Mouse (Mus musculus): ENCODE results near the gene Pabpc1l. TPM values are rescaled to one million over a fixed set of nuclear protein-coding genes. Genes with fewer than 3 reads are reported as not detected.

Gene Pabpc1l
- total and polyA plus RNA-seq, 3 experiments: 0.32 to 0.90 (median 0.63) TPM

GRCm38 (mm10) chr2:164072109-164072508 lies 46.9 kb downstream of the Pabpc1l start:
- peaks cover 4% of the 10 kb centered on the region for H3K4me1 ChIP-seq (ENCODE audit: control insufficient read depth, insufficient read depth, low read length)
- no peak overlapping the region for H3K27ac ChIP-seq
- peaks cover 9% of the 10 kb centered on the region for H3K79me2 ChIP-seq (replicated peaks; ENCODE audit: control insufficient read depth, insufficient read depth, low read length)
- 98% methylated on average over 2 of the region's 2 CpGs for WGBS
- H3K4me3 ChIP-seq: no peak overlapping the region
- no peaks in the 10 kb centered on the region for H3K27me3 ChIP-seq (ENCODE audit: control insufficient read depth, insufficient read depth, low read length)
- intact Hi-C loops (cut with DNase I): loop anchor here (5.0 kb wide), 1 partner anchor 80 kb away; the partner anchor contains the start of gene Ywhab
- no peak overlapping the region for H3K9ac ChIP-seq (ENCODE audit: low read depth, low read length)
- no peak for DNase-seq
- peaks cover 5% of the 10 kb centered on the region; the same call in 1 of the 2 replicates for H3K36me3 ChIP-seq (ENCODE audit: control insufficient read depth, insufficient read depth, low read length)
- no peak for TF ChIP-seq EP300 (IDR thresholded peaks at IDR 0.05; ENCODE audit: insufficient read depth, low read depth, low read length)
- TF ChIP-seq POLR2A (IDR thresholded peaks at IDR 0.05; ENCODE audit: insufficient read depth, low read depth, low read length): no peak
- TF ChIP-seq CTCF (IDR thresholded peaks at IDR 0.05): no peak

- H3K27ac ChIP-seq: no peak overlapping the region
- intact Hi-C loops (cut with DNase I): loop anchor here (5.0 kb wide), 1 partner anchor 81 kb away; the partner anchor contains the start of gene Ywhab
Observed at GRCm38 (mm10) chr2:164073120-164073519, 47.9 kb downstream of the Pabpc1l start.

GRCm38 (mm10) chr2:164073918-164074578 lies 48.8 kb downstream of the Pabpc1l start:
- peak; percentile 98 to 99 for DNase-seq
- H3K36me3 ChIP-seq (ENCODE audit: control insufficient read depth, insufficient read depth, low read length): peaks cover under 1% of the 10 kb centered on the region; the same call in 1 of the 2 replicates
- 1% methylated on average over 48 of the region's 48 CpGs for WGBS
- H3K27me3 ChIP-seq (ENCODE audit: control insufficient read depth, insufficient read depth, low read length): no peaks in the 10 kb centered on the region
- H3K9ac ChIP-seq (ENCODE audit: low read depth, low read length): peak overlapping the region; percentile 91
- peak overlapping the region; percentile 88 for H3K27ac ChIP-seq
- peak; percentile 94; the same call in 1 of the 2 replicates for TF ChIP-seq CTCF (IDR thresholded peaks at IDR 0.05)
- TF ChIP-seq EP300 (IDR thresholded peaks at IDR 0.05; ENCODE audit: insufficient read depth, low read depth, low read length): peak; percentile 40
- peak; percentile 95 for TF ChIP-seq POLR2A (IDR thresholded peaks at IDR 0.05; ENCODE audit: insufficient read depth, low read depth, low read length)
- H3K79me2 ChIP-seq (replicated peaks; ENCODE audit: control insufficient read depth, insufficient read depth, low read length): peaks cover 8% of the 10 kb centered on the region
- intact Hi-C loops (cut with DNase I): loop anchor here (5.0 kb wide), 1 partner anchor 82 kb away; the partner anchor contains the start of gene Ywhab
- H3K4me1 ChIP-seq (ENCODE audit: control insufficient read depth, insufficient read depth, low read length): peaks cover 3% of the 10 kb centered on the region
- H3K4me3 ChIP-seq: peak overlapping the region; percentile 61

More at GRCm38 (mm10) chr2:164073120-164073519, 47.9 kb downstream of the Pabpc1l start:
- H3K4me1 ChIP-seq (ENCODE audit: control insufficient read depth, insufficient read depth, low read length): peaks cover 4% of the 10 kb centered on the region
- H3K4me3 ChIP-seq: no peak overlapping the region
- no peak for DNase-seq
- H3K27me3 ChIP-seq (ENCODE audit: control insufficient read depth, insufficient read depth, low read length): no peaks in the 10 kb centered on the region
- H3K79me2 ChIP-seq (replicated peaks; ENCODE audit: control insufficient read depth, insufficient read depth, low read length): peaks cover 8% of the 10 kb centered on the region
- peaks cover 5% of the 10 kb centered on the region; the same call in 1 of the 2 replicates for H3K36me3 ChIP-seq (ENCODE audit: control insufficient read depth, insufficient read depth, low read length)
- no peak for TF ChIP-seq POLR2A (IDR thresholded peaks at IDR 0.05; ENCODE audit: insufficient read depth, low read depth, low read length)
- 83% methylated on average over 7 of the region's 7 CpGs for WGBS
- H3K9ac ChIP-seq (ENCODE audit: low read depth, low read length): no peak overlapping the region

- H3K27me3 ChIP-seq (ENCODE audit: control insufficient read depth, insufficient read depth, low read length): no peaks in the 10 kb centered on the region
- H3K36me3 ChIP-seq (ENCODE audit: control insufficient read depth, insufficient read depth, low read length): no peaks in the 10 kb centered on the region; the same call in 1 of the 2 replicates
- H3K4me3 ChIP-seq: no peak overlapping the region; the same call in 1 of the 2 replicates
- WGBS: 19% methylated on average over 5 of the region's 5 CpGs
- peaks cover 8% of the 10 kb centered on the region for H3K79me2 ChIP-seq (replicated peaks; ENCODE audit: control insufficient read depth, insufficient read depth, low read length)
- H3K9ac ChIP-seq (ENCODE audit: low read depth, low read length): peak overlapping the region; percentile 28; the same call in 1 of the 2 replicates
- intact Hi-C loops (cut with DNase I): no loop called here
- peak in 1 of 2 experiments; percentile 29 for DNase-seq
- no peak for TF ChIP-seq EP300 (IDR thresholded peaks at IDR 0.05; ENCODE audit: insufficient read depth, low read depth, low read length)
- TF ChIP-seq CTCF (IDR thresholded peaks at IDR 0.05): no peak
- H3K4me1 ChIP-seq (ENCODE audit: control insufficient read depth, insufficient read depth, low read length): no peaks in the 10 kb centered on the region; the same call in 1 of the 2 replicates
- no peak overlapping the region for H3K27ac ChIP-seq
Observed at GRCm38 (mm10) chr2:164075088-164075487, 49.8 kb downstream of the Pabpc1l start.

GRCm38 (mm10) chr2:164076874-164077425 lies 51.7 kb downstream of the Pabpc1l start:
- no peaks in the 10 kb centered on the region for H3K27me3 ChIP-seq (ENCODE audit: control insufficient read depth, insufficient read depth, low read length)
- no peak for DNase-seq

GRCm38 (mm10) chr2:164077875-164078274 lies 52.6 kb downstream of the Pabpc1l start:
- no peak overlapping the region for H3K27ac ChIP-seq
- no peaks in the 10 kb centered on the region; the same call in 1 of the 2 replicates for H3K36me3 ChIP-seq (ENCODE audit: control insufficient read depth, insufficient read depth, low read length)
- peaks cover 8% of the 10 kb centered on the region for H3K79me2 ChIP-seq (replicated peaks; ENCODE audit: control insufficient read depth, insufficient read depth, low read length)
- H3K27me3 ChIP-seq (ENCODE audit: control insufficient read depth, insufficient read depth, low read length): no peaks in the 10 kb centered on the region
- intact Hi-C loops (cut with DNase I): no loop called here
- H3K9ac ChIP-seq (ENCODE audit: low read depth, low read length): no peak overlapping the region
- DNase-seq: no peak
- H3K4me1 ChIP-seq (ENCODE audit: control insufficient read depth, insufficient read depth, low read length): no peaks in the 10 kb centered on the region
- no peak for TF ChIP-seq EP300 (IDR thresholded peaks at IDR 0.05; ENCODE audit: insufficient read depth, low read depth, low read length)
- no peak for TF ChIP-seq POLR2A (IDR thresholded peaks at IDR 0.05; ENCODE audit: insufficient read depth, low read depth, low read length)
- no peak for TF ChIP-seq CTCF (IDR thresholded peaks at IDR 0.05)
- no peak overlapping the region for H3K4me3 ChIP-seq
- WGBS: 64% methylated on average over 5 of the region's 5 CpGs

More at GRCm38 (mm10) chr2:164076874-164077425, 51.7 kb downstream of the Pabpc1l start:
- Histone ChIP-seq H3K79me2 (replicated peaks; ENCODE audit: control insufficient read depth, insufficient read depth, low read length) (peaks cover 8% of the 10 kb centered on the region), H3K36me3 (ENCODE audit: control insufficient read depth, insufficient read depth, low read length) (no peaks in the 10 kb centered on the region; the same call in 1 of the 2 replicates), H3K4me3 (no peak overlapping the region), H3K4me1 (ENCODE audit: control insufficient read depth, insufficient read depth, low read length) (no peaks in the 10 kb centered on the region), H3K9ac (ENCODE audit: low read depth, low read length) (no peak overlapping the region), H3K27ac (no peak overlapping the region)
- TF ChIP-seq EP300 (IDR thresholded peaks at IDR 0.05; ENCODE audit: insufficient read depth, low read depth, low read length) (no peak), CTCF (IDR thresholded peaks at IDR 0.05) (no peak), POLR2A (IDR thresholded peaks at IDR 0.05; ENCODE audit: insufficient read depth, low read depth, low read length) (no peak)
- 81% methylated on average over 8 of the region's 8 CpGs for WGBS
- intact Hi-C loops (cut with DNase I): no loop called here

Data from heart, adult 2 months (tissue).